Mouse (Mus musculus): ENCODE results near the gene Ano6.

Ano6 gene

DNA sequence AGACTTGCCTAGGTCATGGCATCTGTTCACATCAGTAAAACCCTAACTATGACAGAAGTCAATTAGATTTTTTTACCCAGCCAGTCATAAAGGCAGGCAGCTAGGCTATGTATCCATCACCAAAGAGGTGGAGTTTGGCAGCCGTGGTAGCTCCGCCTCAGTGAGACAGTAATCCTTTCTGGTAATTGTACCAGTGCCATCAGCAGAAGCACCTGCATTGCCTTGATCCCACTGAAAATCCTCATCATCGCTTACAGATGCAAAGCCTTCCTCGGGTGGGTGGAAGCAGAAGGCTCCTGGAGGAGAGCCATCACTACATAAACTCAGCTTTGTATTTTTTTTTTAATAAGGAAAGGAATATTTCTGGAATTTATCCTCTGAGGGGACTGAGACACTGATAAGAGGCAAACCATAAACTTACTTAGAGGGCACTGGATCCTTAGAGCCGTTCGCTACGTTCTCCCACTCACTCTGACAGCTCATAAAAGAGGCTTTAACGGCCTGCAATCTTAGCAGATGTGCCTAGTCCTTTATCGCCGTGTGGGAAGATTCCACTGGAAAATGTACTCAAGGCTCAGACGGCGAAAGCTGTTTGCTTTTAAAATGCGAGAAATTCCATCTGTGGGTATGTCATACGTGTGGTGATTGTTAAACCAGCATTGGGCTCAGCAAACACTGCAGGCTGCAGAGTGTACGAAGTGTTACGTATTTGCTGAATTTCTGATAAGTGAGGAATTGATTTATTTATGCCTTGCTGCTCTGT lies 140.6 kb downstream of the Ano6 start:
- no peak for DNase-seq (ENCODE audit: low spot score in 2 of 2)

DNA sequence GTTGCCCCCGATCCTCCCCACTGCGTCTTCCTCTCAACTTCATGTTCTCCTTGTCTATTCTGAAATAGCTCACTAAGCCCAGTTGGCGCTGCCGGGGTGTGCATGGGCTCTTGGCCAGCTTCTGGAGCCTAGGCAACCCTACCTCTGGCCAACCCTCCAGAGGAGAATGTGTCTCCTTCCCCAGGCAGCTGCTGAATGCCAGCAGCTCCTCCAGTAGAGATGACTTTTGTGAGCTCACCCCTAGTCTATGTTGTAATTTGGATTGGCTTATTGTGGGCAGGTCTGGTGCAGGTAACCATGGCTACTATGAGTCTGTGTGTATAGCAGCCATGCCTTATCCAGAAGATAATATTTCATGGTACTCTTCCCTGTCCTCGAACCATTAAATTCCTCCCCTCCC lies 141.7 kb downstream of the Ano6 start:
- DNase-seq (ENCODE audit: low spot score in 2 of 2) = no peak

DNA sequence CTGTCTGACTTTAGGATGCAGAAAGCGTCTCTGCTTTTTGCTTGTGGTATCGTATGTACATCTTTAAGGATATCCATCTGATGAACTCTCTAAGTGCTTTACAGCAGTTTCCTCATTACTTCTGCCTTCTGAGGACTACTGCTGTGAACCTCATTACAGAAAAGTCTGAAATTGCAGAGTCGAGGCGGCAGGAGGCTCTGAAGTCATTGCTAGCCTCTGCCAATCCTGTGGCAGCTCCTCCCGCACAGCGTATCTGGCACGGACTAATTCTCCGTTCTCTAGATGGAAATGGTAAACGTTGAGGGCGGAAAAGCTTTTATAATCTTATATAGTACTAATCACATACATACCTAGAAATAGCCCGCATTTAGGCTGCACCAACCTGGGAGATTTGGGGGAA lies 144.5 kb downstream of the Ano6 start:
- DNase-seq (ENCODE audit: low spot score in 2 of 2) = no peak

DNA sequence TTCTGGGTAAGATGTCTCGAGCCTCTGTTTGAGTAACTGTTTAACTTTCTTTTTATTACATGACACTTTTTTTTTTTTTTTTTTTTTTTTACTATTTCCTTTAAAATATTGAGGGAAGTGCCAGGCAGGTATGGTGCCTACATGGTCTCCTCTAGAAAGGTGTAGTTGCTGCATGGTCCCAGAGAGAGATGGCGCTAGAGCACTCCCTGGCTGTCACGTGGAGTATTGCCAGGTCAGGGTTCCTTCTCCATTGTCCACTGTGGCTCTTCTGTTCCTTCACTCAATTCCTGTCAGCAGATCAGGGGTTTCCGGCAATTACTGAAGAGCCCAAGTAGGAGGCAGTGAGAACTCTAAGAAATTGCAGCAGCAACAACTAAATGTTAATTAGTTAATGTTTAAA lies 152.8 kb downstream of the Ano6 start:
- DNase-seq (ENCODE audit: low spot score in 2 of 2) = peak in 1 of 2 experiments; percentile 16

DNA sequence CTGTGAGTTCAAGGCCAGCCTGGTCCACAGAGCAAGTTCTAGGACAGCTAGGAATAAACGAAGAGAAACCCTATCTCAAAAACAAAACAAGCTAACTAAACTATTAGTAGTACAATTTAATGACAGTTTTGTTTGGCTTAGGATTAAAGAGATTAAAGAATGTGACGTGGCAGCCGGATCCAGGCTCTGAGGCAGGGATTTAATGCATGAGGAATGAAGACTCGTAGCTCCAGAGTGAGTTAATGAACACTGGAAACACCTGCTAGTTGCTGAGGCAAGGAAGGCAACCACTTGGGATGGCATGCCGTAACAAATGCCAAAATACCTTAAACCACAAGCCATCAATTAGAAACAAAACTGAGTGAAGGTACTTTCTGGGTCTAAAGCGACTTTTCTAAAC lies 153.7 kb downstream of the Ano6 start:
- DNase-seq (ENCODE audit: low spot score in 2 of 2) = no peak

DNA sequence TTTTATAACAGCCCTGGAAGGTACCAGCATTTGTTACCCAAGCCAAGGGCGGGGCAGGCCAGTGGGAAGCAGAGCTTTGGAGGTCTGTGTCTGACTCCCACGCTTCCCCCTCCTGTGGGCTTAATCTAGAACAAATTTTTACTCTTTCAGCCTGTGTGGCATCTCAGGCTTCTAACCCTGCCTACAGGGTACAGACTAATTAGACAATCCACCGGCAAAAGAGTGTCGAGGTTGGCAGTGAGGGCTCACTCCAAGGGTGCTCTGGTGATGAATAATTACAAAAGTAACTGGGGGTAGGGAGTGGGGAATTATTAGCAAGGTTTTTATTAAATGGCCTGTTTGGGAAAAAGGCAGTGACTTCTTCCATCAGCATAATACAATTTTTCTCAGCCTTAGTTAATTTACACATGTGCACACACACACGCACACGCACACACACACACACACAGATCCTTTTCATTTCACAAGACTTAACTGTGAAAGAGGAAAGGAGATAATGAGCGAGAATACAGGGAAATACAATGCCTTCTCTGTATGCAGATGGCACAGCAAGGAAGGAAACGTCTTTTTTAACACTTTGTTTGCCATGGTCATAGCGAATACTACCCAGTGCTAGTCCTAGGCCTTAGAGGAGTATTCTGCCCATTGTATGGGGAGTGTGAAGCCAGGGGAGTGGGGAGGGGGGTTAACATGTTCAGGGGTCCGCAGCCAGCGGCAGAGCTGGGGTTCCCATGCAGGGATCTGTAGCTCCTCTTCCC lies 155.5 kb downstream of the Ano6 start:
- no peak for DNase-seq (ENCODE audit: low spot score in 2 of 2)

DNA sequence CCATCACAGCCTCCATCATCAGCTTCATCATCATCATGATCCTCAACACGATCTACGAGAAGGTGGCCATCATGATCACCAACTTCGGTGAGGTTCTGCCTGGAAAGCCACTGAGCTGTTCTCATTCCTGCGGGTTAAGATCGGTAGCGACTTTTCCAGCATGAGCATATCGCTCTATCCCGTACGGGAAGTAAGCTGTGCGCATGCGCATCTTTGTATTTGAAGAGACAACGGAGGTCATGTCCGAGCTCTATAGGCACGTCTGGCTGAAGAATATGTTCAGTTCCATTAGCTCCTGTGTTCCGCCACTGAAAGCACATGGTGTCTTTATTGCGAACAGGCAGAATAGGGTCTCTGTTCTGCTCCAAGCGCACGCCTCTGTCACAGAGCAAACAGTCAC lies 157.8 kb downstream of the Ano6 start:
- DNase-seq (ENCODE audit: low spot score in 2 of 2) = no peak

DNA sequence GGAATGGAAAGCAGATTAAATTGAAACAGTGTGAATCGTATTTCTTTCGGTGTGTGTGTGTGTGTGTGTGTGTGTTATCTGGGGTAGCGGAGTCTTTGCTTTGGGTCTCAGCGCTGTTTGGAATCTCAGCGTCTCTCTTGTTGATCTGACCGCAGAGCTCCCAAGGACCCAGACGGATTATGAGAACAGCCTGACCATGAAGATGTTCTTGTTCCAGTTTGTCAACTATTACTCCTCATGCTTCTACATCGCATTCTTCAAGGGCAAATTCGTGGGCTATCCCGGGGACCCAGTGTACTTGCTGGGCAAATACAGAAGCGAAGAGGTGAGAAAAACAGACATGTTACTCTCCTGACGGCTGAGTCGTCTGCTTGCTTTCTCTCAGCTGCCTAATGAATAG lies 158.7 kb downstream of the Ano6 start:
- DNase-seq (ENCODE audit: low spot score in 2 of 2) = no peak

DNA sequence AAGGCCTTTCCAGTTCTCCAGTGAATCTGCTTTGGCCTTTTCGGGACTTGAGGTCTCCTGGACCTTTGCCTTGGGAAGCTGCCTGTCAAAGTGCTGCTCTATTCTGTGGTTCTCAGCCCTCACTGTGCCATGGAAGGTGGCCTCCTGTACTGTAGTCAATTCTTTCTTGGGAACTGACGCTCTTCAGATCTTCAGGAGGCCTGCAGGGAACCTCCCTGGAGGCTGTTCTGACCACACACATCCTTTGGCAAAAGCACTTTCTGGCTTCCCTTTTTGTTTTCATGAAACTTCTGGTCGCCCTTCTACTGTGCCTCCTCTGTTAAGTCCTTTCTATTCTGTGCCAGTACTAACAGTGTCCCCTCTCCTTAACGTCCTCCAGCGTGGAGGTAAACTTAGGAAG lies 160.9 kb downstream of the Ano6 start:
- DNase-seq (ENCODE audit: low spot score in 2 of 2) = no peak

DNA sequence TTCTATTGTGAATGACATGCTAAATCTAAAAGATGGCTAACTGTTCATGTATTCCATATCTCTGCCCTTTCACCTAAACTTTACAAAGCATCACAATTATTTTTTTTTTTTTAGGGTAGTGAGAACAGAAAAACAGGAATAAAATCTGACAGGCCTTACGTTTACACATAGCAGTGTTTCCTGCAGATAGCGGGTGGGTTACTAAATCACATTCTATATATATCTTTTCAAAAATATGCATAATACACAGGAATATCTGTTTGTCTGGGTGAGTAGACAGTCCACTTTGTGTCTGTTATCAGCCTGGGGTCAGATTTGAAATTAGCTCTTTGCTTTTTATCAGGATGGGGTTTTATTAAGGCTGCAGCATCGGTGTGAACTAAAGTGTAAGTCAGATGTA lies 166.0 kb downstream of the Ano6 start:
- DNase-seq (ENCODE audit: low spot score in 2 of 2) = no peak

DNA sequence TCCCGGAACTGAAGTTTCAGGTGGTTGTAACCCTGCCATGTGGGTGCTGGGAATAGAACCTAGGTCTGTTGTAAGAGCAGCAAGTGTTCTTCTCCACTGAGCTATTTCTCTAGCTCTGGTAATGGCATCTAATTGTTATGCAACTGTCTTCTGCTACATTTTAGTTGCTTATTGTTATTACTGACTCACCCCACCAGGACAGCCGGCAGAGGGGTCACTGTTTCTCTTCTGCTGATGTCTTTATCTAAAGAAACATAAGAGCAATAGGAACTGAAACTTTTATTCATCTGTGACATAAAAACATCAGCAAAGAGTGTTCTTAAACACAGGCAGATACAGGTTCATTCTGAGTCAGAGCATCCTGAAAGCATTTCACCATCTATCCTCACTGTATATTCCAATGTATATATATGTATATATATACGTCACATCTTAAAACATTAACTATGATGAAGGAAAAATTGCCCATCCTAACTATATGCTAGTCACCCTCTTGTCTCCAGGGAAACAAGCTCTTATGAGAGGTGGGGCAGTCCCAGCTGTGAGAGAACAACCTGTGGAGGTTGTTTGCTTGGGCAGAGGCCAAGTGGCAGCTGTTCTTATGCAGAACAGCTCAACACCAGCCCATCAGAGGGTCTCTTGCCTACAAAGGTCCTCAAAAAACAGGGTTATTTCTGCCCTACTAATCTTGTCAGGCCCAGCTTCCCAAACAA lies 171.9 kb downstream of the Ano6 start:
- DNase-seq (ENCODE audit: low spot score in 2 of 2) = peak in 1 of 2 experiments; percentile 55

DNA sequence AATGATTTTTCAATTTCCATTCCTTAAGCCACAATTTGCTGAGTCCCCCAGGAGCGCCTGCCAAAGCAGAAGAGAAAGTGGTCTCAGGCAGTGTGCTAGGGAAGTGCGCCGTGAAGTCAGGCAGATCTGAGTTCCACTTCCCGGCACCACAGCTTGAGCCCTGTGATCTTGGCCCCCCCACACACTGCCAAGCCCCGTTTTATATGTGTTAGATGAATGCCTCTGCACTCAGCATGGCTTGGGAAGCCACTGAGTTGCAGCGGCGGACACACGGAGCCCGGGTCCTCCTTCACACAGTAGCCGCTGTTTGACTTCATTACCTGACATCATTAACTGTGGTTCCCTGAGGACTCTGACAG lies 172.5 kb downstream of the Ano6 start:
- DNase-seq (ENCODE audit: low spot score in 2 of 2) = peak in 1 of 2 experiments; percentile 70

DNA sequence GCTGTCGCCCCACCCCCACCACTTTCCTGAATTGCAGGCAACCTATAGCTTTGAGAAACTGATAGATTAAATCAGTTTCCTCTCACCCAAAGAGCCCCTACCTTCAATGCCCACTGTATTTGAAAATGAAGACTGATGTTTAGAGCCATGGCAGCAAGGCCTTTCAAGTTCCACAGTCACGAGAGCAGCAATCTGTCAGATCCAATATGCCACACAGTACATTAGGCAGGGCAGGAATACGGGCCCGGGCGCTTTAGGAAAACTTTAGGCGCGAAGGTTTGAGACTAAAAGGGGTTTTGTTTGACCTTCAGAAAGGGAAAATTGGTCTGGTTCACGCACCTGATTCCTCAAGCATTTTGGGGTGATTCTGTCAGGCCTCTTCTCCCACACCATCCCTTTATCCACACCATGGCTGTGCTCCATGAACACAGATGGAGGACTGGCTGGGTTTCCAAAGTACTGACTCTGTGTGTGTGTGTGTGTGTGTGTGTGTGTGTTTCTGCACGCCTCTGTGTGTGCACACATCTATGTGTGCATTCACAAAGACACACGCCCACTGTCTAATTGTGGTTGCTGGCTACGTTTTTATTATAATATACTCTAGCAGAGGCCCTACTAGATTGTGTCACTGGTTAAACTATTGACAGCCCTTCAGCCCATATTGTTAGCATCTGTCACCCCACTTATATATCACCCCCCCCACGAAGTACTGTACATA lies 173.0 kb downstream of the Ano6 start:
- DNase-seq (ENCODE audit: low spot score in 2 of 2) = no peak

DNA sequence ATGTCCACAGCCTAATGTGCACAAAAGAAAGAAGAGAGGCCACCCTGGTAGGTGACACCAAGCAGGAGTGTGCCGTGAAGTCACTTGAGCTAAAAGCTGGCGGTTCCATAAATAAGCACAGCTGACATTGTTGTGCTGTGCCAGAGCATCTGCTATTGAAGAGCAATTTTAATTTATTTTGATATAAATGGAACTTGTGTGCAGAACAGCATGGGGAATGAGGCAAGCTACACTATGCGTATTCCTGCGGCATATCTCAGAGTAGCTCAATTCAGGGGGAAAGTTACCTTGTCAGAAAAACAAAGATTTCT lies 173.6 kb downstream of the Ano6 start:
- no peak for DNase-seq (ENCODE audit: low spot score in 2 of 2)

DNA sequence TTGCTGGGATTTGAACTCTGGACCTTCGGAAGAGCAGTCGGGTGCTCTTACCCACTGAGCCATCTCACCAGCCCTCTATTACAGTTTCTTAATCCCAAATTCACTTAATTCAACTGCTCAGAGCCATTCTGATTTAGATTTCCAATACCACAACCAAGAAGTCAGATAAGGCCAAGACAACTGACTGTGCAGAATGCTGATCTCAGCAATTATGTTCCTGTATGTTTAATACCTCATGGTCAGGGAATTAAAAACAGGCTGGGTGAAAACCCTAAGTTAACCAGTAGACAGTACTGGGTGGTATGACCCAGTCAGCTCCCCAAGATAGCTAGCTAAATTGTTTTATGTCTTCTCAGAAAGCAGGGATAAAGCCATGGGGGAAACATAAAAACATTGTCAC lies 176.3 kb downstream of the Ano6 start:
- DNase-seq (ENCODE audit: low spot score in 2 of 2) = no peak

DNA sequence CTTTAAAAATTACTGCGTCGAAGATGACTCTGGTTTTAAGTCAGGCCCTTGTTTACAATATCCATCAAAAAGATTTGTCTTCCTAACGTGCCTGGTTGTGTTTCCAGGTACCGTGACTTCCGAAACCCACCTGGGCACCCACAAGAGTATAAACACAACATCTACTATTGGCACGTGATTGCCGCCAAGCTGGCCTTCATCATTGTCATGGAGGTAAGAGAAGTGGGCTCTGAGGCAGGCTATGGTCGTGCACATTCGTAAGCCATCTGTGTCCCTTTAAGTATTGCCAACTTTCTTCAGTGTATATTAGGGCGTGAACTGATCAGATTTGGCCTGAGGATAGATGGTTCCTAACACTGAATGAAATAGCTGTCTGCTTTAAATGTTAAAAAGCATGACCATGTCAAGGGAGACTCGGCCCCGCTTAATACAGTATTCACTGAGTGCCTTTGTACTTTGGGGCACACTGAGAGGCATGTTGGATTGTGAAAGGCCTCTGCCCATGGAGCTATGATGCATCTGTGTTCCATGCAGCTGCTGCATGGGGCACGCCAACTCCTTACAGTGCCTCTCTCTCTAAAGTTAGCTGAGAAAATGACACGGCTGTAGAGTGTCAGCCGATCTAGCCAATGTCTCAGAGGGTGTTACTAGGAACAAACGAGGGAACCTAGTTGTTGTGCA lies 177.0 kb downstream of the Ano6 start:
- no peak for DNase-seq (ENCODE audit: low spot score in 2 of 2)

DNA sequence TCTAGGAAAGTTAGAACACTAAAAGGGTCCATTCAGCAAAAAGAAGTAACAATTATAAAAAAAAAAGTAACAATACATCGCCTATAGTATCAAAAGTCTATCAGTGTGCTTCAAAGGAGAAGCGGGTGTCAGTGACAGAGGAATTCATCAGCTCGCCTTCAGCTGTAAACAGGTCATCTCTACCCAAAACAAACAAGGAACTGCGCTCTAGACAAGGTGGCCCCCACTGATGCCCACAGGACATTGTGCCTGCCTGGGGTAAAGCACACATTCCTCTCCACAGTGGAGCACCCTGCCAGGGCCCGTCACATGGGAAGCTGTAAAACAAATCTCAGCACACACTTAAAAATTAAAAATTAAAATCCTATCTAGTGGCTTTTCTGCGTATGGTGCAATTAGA lies 179.0 kb downstream of the Ano6 start:
- no peak for DNase-seq (ENCODE audit: low spot score in 2 of 2)

DNA sequence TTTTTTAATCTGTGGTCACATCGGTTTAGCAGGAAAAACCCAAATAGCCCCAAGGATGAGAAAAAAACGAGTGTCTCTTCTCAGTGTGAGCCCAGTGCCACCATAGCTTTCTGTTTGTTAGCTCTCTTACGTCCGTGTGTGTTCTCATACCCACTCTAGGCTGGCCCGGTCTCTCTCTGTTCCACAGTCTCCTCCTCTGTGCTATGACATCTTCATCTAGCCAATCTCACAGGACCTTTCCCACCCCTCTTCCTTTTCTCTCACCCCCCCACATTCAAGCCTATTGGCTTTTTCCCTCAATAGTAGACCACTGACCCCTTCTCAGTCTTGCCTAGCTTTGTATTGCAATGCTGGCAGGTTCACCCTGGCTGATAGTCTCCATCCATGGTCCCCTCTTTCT lies 179.5 kb downstream of the Ano6 start:
- DNase-seq (ENCODE audit: low spot score in 2 of 2) = no peak

DNA sequence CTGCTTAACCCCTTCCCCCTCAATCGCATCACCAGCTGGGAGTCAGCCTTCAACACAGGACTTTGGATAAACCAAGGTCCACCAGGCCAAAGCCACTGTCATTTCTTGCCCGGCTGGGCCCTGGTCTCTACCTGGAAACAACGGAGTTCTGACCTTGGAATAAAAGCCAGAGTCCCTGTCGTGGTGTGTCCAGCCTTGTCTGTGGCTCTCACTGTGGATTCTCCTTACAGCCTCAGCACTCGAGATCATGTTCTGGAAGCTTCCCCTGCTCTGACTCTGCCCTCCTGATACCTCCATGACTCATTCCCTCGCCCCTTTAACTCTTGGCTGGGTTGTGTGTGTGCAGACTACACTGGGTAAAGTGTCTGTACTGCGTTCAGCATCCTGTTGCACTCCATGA lies 180.0 kb downstream of the Ano6 start:
- no peak for DNase-seq (ENCODE audit: low spot score in 2 of 2)

DNA sequence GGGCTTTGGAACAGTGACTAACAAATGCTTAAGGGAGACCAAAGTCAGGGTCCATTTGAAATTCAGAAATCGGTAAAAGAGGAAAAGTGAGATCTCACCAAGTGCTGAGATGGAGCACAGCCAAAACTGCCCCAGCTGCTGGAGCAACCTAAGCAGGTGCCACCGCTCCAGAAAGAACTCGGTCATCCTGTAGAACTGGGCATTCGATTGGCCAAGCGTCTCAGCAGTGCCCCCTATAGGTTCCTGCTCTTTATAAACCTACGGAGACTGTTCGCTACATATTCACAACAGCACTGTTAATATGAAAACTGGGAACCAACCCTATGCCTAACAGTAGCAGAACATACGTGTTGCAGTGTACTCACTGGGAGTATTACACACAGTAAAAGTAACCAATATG lies 180.7 kb downstream of the Ano6 start:
- no peak for DNase-seq (ENCODE audit: low spot score in 2 of 2)

DNA sequence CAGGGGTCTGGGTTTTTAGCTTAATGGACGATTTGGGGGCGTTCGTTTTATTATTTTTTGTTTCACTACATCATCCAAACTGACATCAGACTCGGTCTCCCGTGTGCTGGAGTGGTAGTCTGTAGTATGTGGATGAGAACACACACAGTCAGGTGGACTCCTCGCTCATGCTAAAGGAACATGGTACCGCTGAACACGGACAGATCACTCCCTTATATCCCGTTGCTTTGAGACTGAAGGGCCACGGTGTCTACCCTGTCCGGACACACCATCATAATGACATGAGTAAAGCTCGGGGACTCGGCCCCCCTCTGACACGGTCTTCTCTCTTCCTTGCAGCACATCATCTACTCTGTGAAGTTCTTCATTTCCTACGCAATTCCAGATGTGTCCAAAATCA lies 181.5 kb downstream of the Ano6 start:
- DNase-seq (ENCODE audit: low spot score in 2 of 2) = no peak

DNA sequence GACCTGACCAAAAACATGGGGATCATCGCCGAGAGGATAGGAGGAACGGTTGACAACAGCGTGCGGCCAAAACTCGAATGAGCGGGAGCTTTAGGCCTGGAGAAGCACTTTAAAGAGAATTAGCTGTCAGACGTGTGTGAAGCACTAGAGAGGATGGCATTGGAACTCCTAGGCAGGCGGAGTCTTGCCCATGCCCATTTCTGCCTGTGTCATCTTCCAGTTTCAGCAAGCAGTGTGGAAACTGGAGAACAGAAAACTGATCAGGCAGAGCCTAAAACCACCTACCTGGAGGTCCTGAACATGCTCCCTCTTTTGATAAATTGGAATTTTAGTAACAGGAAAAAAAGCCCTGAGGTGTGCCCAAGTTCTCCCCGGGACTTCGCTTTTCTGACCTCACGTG lies 182.0 kb downstream of the Ano6 start:
- DNase-seq (ENCODE audit: low spot score in 2 of 2) = no peak
